Mouse (Mus musculus) embryonic fibroblast, embryonic 13.5 days (primary cell): ENCODE results near the gene Sbds.

Experiments
- CTCF ChIP-seq: IDR thresholded peaks from 2 replicates; pipeline ENCODE4 v1.5.1; 2011; ENCODE audit warnings: mild to moderate bottlenecking, control low read depth, low read length, moderate library complexity, borderline replicate concordance; ENCODE audit not compliant: insufficient read depth
- POLR2A ChIP-seq: IDR thresholded peaks from 2 replicates; pipeline ENCODE4 v1.6.1; 2011; ENCODE audit warnings: low read depth, mild to moderate bottlenecking, control low read depth, low read length, moderate library complexity

- TF ChIP-seq POLR2A: no peak
- no peak for TF ChIP-seq CTCF
These were observed 15.5 kb downstream of the Sbds start for GRCm38 (mm10) chr5:130239856-130240255.
